Mouse (Mus musculus) bone marrow, adult 2 months (tissue): ENCODE results near the gene Nell1.

ENCODE experiments used
- CTCF ChIP-seq: fragments of 200-500 bp; IDR thresholded peaks from 2 replicates; pipeline ENCODE4 v1.5.1; 2011; ENCODE audit warnings: low read length, control low read depth; ENCODE audit not compliant: control insufficient read depth, insufficient read depth
- POLR2A ChIP-seq: fragments of 200-500 bp; IDR thresholded peaks from 2 replicates; pipeline ENCODE4 v1.6.1; 2011; ENCODE audit warnings: low read depth, mild to moderate bottlenecking, control low read depth, low read length, borderline replicate concordance; ENCODE audit not compliant: control insufficient read depth

GRCm38 (mm10) chr7:50887625-50888024, 913.0 kb downstream of the Nell1 start:
- no peak for TF ChIP-seq CTCF
- no peak for TF ChIP-seq POLR2A
